Mouse (Mus musculus): Measurements from ENCODE around the gene Stambpl1.

DNA sequence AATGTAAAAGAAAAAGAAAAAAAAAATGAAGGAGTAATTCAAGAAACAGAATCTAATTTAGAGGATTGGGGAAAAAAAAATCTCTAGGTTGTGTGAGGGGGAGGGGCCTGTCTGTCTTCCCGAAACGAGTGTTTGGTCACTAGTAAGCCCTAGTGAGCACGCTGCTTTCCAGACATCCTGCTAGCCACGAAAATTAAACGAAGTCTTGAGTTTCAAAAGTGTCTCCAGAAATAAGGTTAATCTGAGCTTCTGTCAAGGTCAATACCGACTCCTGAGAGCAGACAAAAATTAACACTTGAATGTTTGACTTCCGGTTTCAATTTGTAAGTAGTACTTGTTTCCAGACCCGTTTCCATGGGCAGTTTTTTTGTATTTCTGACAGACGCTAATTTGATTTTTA, 1.1 kb downstream of the Stambpl1 start:
- no peak for TF ChIP-seq GATA1 (IDR thresholded peaks at IDR 0.05; ENCODE audit: borderline replicate concordance, low read length)
- TF ChIP-seq FLI1 (IDR thresholded peaks at IDR 0.05; ENCODE audit: low read length), result no peak
